In genomic region chr4:141525940-141526339, GRCm38 (mm10) we compare ENCODE assay signal across 17 mouse cellular contexts. TPM values are rescaled to one million over a fixed set of nuclear protein-coding genes. Genes with fewer than 3 reads are reported as not detected.
DNase-seq lines count a peak whose midpoint lies in the region; ATAC-seq and TF ChIP-seq lines count a peak whose summit lies in the region.
"Had no signal": no experiment of that assay in that cellular context is flagged by ENCODE, and none has a peak within 500 bp of the region (broad histone marks: within the 10 kb centered on the region; RNA-seq: fewer than 3 reads in every experiment).

No protein-coding gene starts in this region.

- H3K36me3 ChIP-seq in liver, adult 2 months (ENCODE audit: control insufficient read depth, insufficient read depth, low read length) = peaks cover 8% of the 10 kb centered on the region
- H3K36me3 ChIP-seq in liver, postnatal 0 days (replicated peaks; ENCODE audit: insufficient read depth, low read length) = peaks cover 12% of the 10 kb centered on the region
- peaks cover 19% of the 10 kb centered on the region for H3K36me3 ChIP-seq in hindbrain, embryonic 12.5 days
- peaks cover 2% of the 10 kb centered on the region for H3K36me3 ChIP-seq in heart, adult 2 months (ENCODE audit: control insufficient read depth, insufficient read depth, low read length)

- peak; percentile 71 for ATAC-seq in liver, postnatal 0 days
- ATAC-seq in hindbrain, embryonic 12.5 days (ENCODE audit: low FRiP score) = no peak
- ATAC-seq: forebrain, embryonic 15.5 days; hindbrain, postnatal 0 days had no signal

- intact Hi-C loops in heart, adult 2 months (cut with DNase I) = no loop called here

- H3K27me3 ChIP-seq in liver, adult 2 months (ENCODE audit: control insufficient read depth, insufficient read depth, low read length) = no peaks in the 10 kb centered on the region
- H3K27me3 ChIP-seq in liver, postnatal 0 days (ENCODE audit: insufficient read depth, low read length) = no peaks in the 10 kb centered on the region
- H3K27me3 ChIP-seq in hindbrain, embryonic 12.5 days = no peaks in the 10 kb centered on the region
- H3K27me3 ChIP-seq in heart, adult 2 months (ENCODE audit: control insufficient read depth, insufficient read depth, low read length) = no peaks in the 10 kb centered on the region
- H3K27me3 ChIP-seq: forebrain, embryonic 15.5 days; heart, embryonic 12.5 days; hindbrain, embryonic 13.5 days had no signal

- WGBS in liver, adult 2 months = 26% methylated on average over 2 of the region's 2 CpGs
- WGBS in liver, postnatal 0 days (ENCODE audit: insufficient replicate concordance) = 64% methylated on average over 2 of the region's 2 CpGs
- WGBS in hindbrain, embryonic 12.5 days = 72% methylated on average over 2 of the region's 2 CpGs
- 56% methylated on average over 2 of the region's 2 CpGs for WGBS in heart, adult 2 months

- H3K9ac ChIP-seq in liver, adult 2 months (ENCODE audit: low read depth, low read length) = no peak overlapping the region
- no peak overlapping the region for H3K9ac ChIP-seq in liver, postnatal 0 days (replicated peaks)
- H3K9ac ChIP-seq in hindbrain, embryonic 12.5 days = no peak overlapping the region
- H3K9ac ChIP-seq in heart, adult 2 months (ENCODE audit: low read depth, low read length) = no peak overlapping the region
- H3K9ac ChIP-seq: forebrain, embryonic 15.5 days; heart, embryonic 12.5 days; hindbrain, embryonic 13.5 days had no signal

- H3K4me2 ChIP-seq in liver, postnatal 0 days (ENCODE audit: low read depth, low read length) = no peak overlapping the region
- H3K4me2 ChIP-seq in hindbrain, embryonic 12.5 days (replicated peaks) = no peak overlapping the region
- H3K4me2 ChIP-seq: forebrain, embryonic 15.5 days; heart, embryonic 12.5 days; hindbrain, embryonic 13.5 days had no signal

- peaks cover 56% of the 10 kb centered on the region for H3K79me2 ChIP-seq in liver, adult 2 months (ENCODE audit: control insufficient read depth, insufficient read depth, low read length)
- peaks cover 14% of the 10 kb centered on the region for H3K79me2 ChIP-seq in heart, adult 2 months (replicated peaks; ENCODE audit: control insufficient read depth, insufficient read depth, low read length)

- no peaks in the 10 kb centered on the region for H3K9me3 ChIP-seq in liver, postnatal 0 days (ENCODE audit: low read length)
- H3K9me3 ChIP-seq in hindbrain, embryonic 12.5 days (replicated peaks) = no peaks in the 10 kb centered on the region
- H3K9me3 ChIP-seq: forebrain, embryonic 15.5 days; hindbrain, embryonic 13.5 days had no signal

- TF ChIP-seq POLR2A in liver, adult 2 months (IDR thresholded peaks at IDR 0.05; ENCODE audit: extremely low read depth, insufficient read depth, low read length) = no peak
- no peak for TF ChIP-seq POLR2A in heart, adult 2 months (IDR thresholded peaks at IDR 0.05; ENCODE audit: insufficient read depth, low read depth, low read length)

- TF ChIP-seq CTCF in liver, adult 2 months (IDR thresholded peaks at IDR 0.05; ENCODE audit: low read depth, low read length) = no peak
- TF ChIP-seq CTCF in liver, postnatal 0 days (IDR thresholded peaks at IDR 0.05; ENCODE audit: low read depth) = no peak
- TF ChIP-seq CTCF in heart, adult 2 months (IDR thresholded peaks at IDR 0.05) = no peak

- H3K4me3 ChIP-seq in liver, adult 2 months (ENCODE audit: insufficient read depth, low read depth, low read length) = no peak overlapping the region
- H3K4me3 ChIP-seq in liver, postnatal 0 days (ENCODE audit: low read depth, low read length) = no peak overlapping the region
- no peak overlapping the region for H3K4me3 ChIP-seq in hindbrain, embryonic 12.5 days
- no peak overlapping the region for H3K4me3 ChIP-seq in heart, adult 2 months
- H3K4me3 ChIP-seq: forebrain, embryonic 15.5 days; heart, embryonic 12.5 days; hindbrain, embryonic 13.5 days had no signal

- H3K4me1 ChIP-seq in liver, adult 2 months (ENCODE audit: control insufficient read depth, insufficient read depth, low read length) = peaks cover 34% of the 10 kb centered on the region
- H3K4me1 ChIP-seq in liver, postnatal 0 days (ENCODE audit: insufficient read depth) = peaks cover 20% of the 10 kb centered on the region
- H3K4me1 ChIP-seq in hindbrain, embryonic 12.5 days = peaks cover 16% of the 10 kb centered on the region
- peaks cover 13% of the 10 kb centered on the region for H3K4me1 ChIP-seq in heart, adult 2 months (ENCODE audit: control insufficient read depth, insufficient read depth, low read length)

- peak; percentile 55 for DNase-seq in liver, adult 2 months (ENCODE audit: extremely low read depth, low read depth, low spot score)
- DNase-seq in liver (no peak), 3T3-L1 (ENCODE audit: low read depth, low spot score) (peak; percentile 43), 416B (ENCODE audit: low read depth) (peak; percentile 71)
- no peak for DNase-seq in liver, postnatal 0 days
- no peak for DNase-seq in left cerebral cortex, adult 11 months (ENCODE audit: low spot score)
- no peak for DNase-seq in heart, adult 2 months
- DNase-seq: adrenal gland, postnatal 10 days; cerebellum, adult 18-20 months; cerebellum, adult 9-11 months; cerebellum, postnatal 36 days; gastrocnemius, postnatal 10 days had no signal

- TF ChIP-seq EP300 in liver, postnatal 0 days (IDR thresholded peaks at IDR 0.05; ENCODE audit: low read depth) = no peak
- no peak for TF ChIP-seq EP300 in heart, adult 2 months (IDR thresholded peaks at IDR 0.05; ENCODE audit: insufficient read depth, low read depth, low read length)

- H3K27ac ChIP-seq in liver, adult 2 months (replicated peaks; ENCODE audit: insufficient read depth, low read depth, low read length) = peak overlapping the region; percentile 51
- peak overlapping the region; percentile 51 for H3K27ac ChIP-seq in liver, postnatal 0 days (ENCODE audit: low read depth)
- no peak overlapping the region for H3K27ac ChIP-seq in hindbrain, embryonic 12.5 days
- H3K27ac ChIP-seq in heart, adult 2 months = no peak overlapping the region
- H3K27ac ChIP-seq: forebrain, embryonic 15.5 days; hindbrain, embryonic 13.5 days; hindbrain, postnatal 0 days had no signal

RNA-seq across cellular contexts. Expression of gene Spen, which starts 12.5 kb away (rescaled TPM):
- 8.1 and 9.1 TPM in 2 replicates for total RNA-seq in liver, adult 2 months (2014; rRNA removed)
- polyA plus RNA-seq in liver, adult 2 months (2012; rRNA removed) = 5.9 and 7.5 TPM in 2 replicates
- 2.3 and 3.0 TPM in 2 replicates for polyA plus RNA-seq in liver, postnatal 0 days (2015; fragmentation: Nextera tagmentation; extraction: Ambion mirVana)
- polyA plus RNA-seq in hindbrain, embryonic 12.5 days (2016; fragmentation: Nextera tagmentation; extraction: Ambion mirVana) = 21.7 and 23.7 TPM in 2 replicates
- 10 to 100 TPM; 28.0 to 28.9 TPM for total RNA-seq in heart, adult 2 months (2021)
- polyA plus RNA-seq in heart, adult 2 months (2012; rRNA removed) = 10.7 and 11.5 TPM in 2 replicates

Comparison
In these comparisons a context has a peak if more than half of its experiments do, and no peak if none do; other contexts are left out.
1. DNase-seq: peak in liver, adult 2 months (single experiment), 3T3-L1 (single experiment) and 416B (single experiment); none in liver (single experiment), liver, postnatal 0 days (single experiment), left cerebral cortex, adult 11 months (single experiment) and heart, adult 2 months (0 of 2).
2. H3K27ac ChIP-seq: peak in liver, adult 2 months (single experiment) and liver, postnatal 0 days (single experiment); none in hindbrain, embryonic 12.5 days (single experiment) and heart, adult 2 months (single experiment).